In the genomic region with DNA sequence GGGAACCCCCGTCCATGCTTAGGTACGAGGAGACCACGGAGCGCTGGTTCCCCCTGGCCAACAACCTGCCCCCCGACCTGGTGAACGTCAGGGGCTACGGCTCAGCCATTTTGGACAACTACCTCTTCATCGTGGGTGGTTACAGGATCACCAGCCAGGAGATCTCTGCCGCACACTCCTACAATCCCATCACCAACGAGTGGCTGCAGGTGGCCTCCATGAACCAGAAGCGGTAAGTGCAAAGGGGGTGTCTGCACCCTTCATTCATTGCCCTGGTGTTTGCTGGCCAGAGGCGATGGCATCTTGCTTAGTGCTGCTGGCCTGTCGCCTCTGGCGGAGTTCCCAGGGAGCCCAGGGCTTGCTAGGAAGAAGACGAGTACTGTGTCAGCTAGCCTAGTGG, we compare ENCODE assay signal across 8 mouse cellular contexts. TPM values are rescaled to one million over a fixed set of nuclear protein-coding genes. Genes with fewer than 3 reads are reported as not detected.
A peak's percentile ranks its signal among the peaks of the same experiment; 100 is the strongest.
DNase-seq lines count a peak whose midpoint lies in the region; ATAC-seq and TF ChIP-seq lines count a peak whose summit lies in the region.

No protein-coding gene starts in this region.

- DNase-seq in NIH3T3 (ENCODE audit: low read depth): peak; percentile 62
- peak; percentile 57 for DNase-seq in cerebellum, adult 11 months
- no peak for DNase-seq in heart, postnatal 0 days (ENCODE audit: low spot score)
- peak; percentile 61 to 75 for DNase-seq in kidney, postnatal 25 days
- peak; percentile 35 for DNase-seq in liver, postnatal 0 days
- DNase-seq in retina, embryonic 14.5 days (ENCODE audit: low spot score): peak; percentile 51

- WGBS in forebrain, embryonic 12.5 days: 1% methylated on average over 15 of the region's 15 CpGs
- 2% methylated on average over 15 of the region's 15 CpGs for WGBS in heart, postnatal 0 days
- WGBS in liver, postnatal 0 days (ENCODE audit: insufficient replicate concordance): 3% methylated on average over 15 of the region's 15 CpGs

- H3K36me3 ChIP-seq in forebrain, embryonic 12.5 days (replicated peaks): no peaks in the 10 kb centered on the region
- peaks cover 14% of the 10 kb centered on the region; the same call in 1 of the 2 replicates for H3K36me3 ChIP-seq in heart, postnatal 0 days (replicated peaks; ENCODE audit: control insufficient read depth, insufficient read depth, low read length)
- 0 out of 2 replicates have a peak, but pooled peaks cover 2% of the 10 kb centered on the region for H3K36me3 ChIP-seq in liver, postnatal 0 days (replicated peaks; ENCODE audit: insufficient read depth, low read length)

- H3K27ac ChIP-seq in forebrain, embryonic 12.5 days: peak overlapping the region; percentile 71
- peak overlapping the region; percentile 76; the same call in 1 of the 2 replicates for H3K27ac ChIP-seq in heart, postnatal 0 days (ENCODE audit: low read depth)
- H3K27ac ChIP-seq in liver, postnatal 0 days (ENCODE audit: low read depth): peak overlapping the region; percentile 86

- peak overlapping the region; percentile 93 for H3K4me2 ChIP-seq in forebrain, embryonic 12.5 days
- peak overlapping the region; percentile 92 for H3K4me2 ChIP-seq in heart, postnatal 0 days (ENCODE audit: low read depth, low read length)
- peak overlapping the region; percentile 98 for H3K4me2 ChIP-seq in liver, postnatal 0 days (ENCODE audit: low read depth, low read length)

- no peak for TF ChIP-seq CTCF in heart, postnatal 0 days (IDR thresholded peaks at IDR 0.05; ENCODE audit: low read depth)
- TF ChIP-seq CTCF in liver, postnatal 0 days (IDR thresholded peaks at IDR 0.05; ENCODE audit: low read depth): no peak

- ATAC-seq in forebrain, embryonic 12.5 days (ENCODE audit: low FRiP score): peak; percentile 9; the same call in 1 of the 2 replicates
- no peak for ATAC-seq in heart, postnatal 0 days (ENCODE audit: insufficient read depth, low read depth)
- peak; percentile 6; the same call in 1 of the 2 replicates for ATAC-seq in liver, postnatal 0 days
- ATAC-seq in inflammation-experienced regulatory T-cells, adult 6 months: no peak

- H3K27me3 ChIP-seq in forebrain, embryonic 12.5 days: peaks cover 12% of the 10 kb centered on the region
- no peaks in the 10 kb centered on the region for H3K27me3 ChIP-seq in heart, postnatal 0 days (ENCODE audit: control insufficient read depth, insufficient read depth, low read length)
- no peaks in the 10 kb centered on the region for H3K27me3 ChIP-seq in liver, postnatal 0 days (ENCODE audit: insufficient read depth, low read length)

- TF ChIP-seq EP300 in heart, postnatal 0 days (IDR thresholded peaks at IDR 0.05; ENCODE audit: low read depth): no peak
- TF ChIP-seq EP300 in liver, postnatal 0 days (IDR thresholded peaks at IDR 0.05; ENCODE audit: low read depth): no peak

- no peaks in the 10 kb centered on the region for H3K9me3 ChIP-seq in forebrain, embryonic 12.5 days
- H3K9me3 ChIP-seq in heart, postnatal 0 days (replicated peaks; ENCODE audit: control insufficient read depth, low read length): no peaks in the 10 kb centered on the region
- H3K9me3 ChIP-seq in liver, postnatal 0 days (ENCODE audit: low read length): no peaks in the 10 kb centered on the region

- peak overlapping the region; percentile 82 for H3K9ac ChIP-seq in forebrain, embryonic 12.5 days
- H3K9ac ChIP-seq in heart, postnatal 0 days (replicated peaks; ENCODE audit: low read depth, low read length): peak overlapping the region; percentile 62
- peak overlapping the region; percentile 84 for H3K9ac ChIP-seq in liver, postnatal 0 days (replicated peaks)

- peaks cover 27% of the 10 kb centered on the region for H3K4me1 ChIP-seq in forebrain, embryonic 12.5 days
- H3K4me1 ChIP-seq in heart, postnatal 0 days (ENCODE audit: control insufficient read depth, insufficient read depth): peaks cover 10% of the 10 kb centered on the region
- H3K4me1 ChIP-seq in liver, postnatal 0 days (ENCODE audit: insufficient read depth): peaks cover 18% of the 10 kb centered on the region

- peak overlapping the region; percentile 74 for H3K4me3 ChIP-seq in forebrain, embryonic 12.5 days (replicated peaks)
- H3K4me3 ChIP-seq in heart, postnatal 0 days (ENCODE audit: low read depth, low read length): peak overlapping the region; percentile 86
- H3K4me3 ChIP-seq in liver, postnatal 0 days (ENCODE audit: low read depth, low read length): peak overlapping the region; percentile 80

RNA-seq across cellular contexts. Expression of gene Klhl42, which starts 1.0 kb away (rescaled TPM):
- 6.7 and 7.3 TPM in 2 replicates for polyA plus RNA-seq in forebrain, embryonic 12.5 days (2016; fragmentation: Nextera tagmentation; extraction: Ambion mirVana)
- total RNA-seq in heart, postnatal 0 days (2014; rRNA removed; ENCODE audit: low replicate concordance): 7.1 and 56.8 TPM in 2 replicates
- 2.1 and 2.2 TPM in 2 replicates for polyA plus RNA-seq in heart, postnatal 0 days (2015; fragmentation: Nextera tagmentation; extraction: Ambion mirVana)
- polyA plus RNA-seq in liver, postnatal 0 days (2015; fragmentation: Nextera tagmentation; extraction: Ambion mirVana): 1.4 and 1.6 TPM in 2 replicates
- 10 to 100 TPM; 10.5 to 22.9 (median 19.7) TPM for polyA plus RNA-seq in inflammation-experienced regulatory T-cells, adult 6 months (2017; shearing (Covaris generic))

RNA-seq across cellular contexts. Expression of gene Mansc4, which starts 5.3 kb away (rescaled TPM):
- 0.41 and 0.68 TPM in 2 replicates for polyA plus RNA-seq in forebrain, embryonic 12.5 days (2016; fragmentation: Nextera tagmentation; extraction: Ambion mirVana)
- not detected in 2 replicates for total RNA-seq in heart, postnatal 0 days (2014; rRNA removed; ENCODE audit: low replicate concordance)
- polyA plus RNA-seq in heart, postnatal 0 days (2015; fragmentation: Nextera tagmentation; extraction: Ambion mirVana): 0.14 and 0.30 TPM in 2 replicates
- polyA plus RNA-seq in liver, postnatal 0 days (2015; fragmentation: Nextera tagmentation; extraction: Ambion mirVana): 0.15 TPM in 1 of 2 replicates, not detected in the other
- under 1 TPM in 2 of 3 experiments, not detected in 1; 0.33 to 0.40 TPM for polyA plus RNA-seq in inflammation-experienced regulatory T-cells, adult 6 months (2017; shearing (Covaris generic))

RNA-seq across cellular contexts. Expression of gene Mrps35, which starts 49.6 kb away (rescaled TPM):
- 89.5 and 94.3 TPM in 2 replicates for polyA plus RNA-seq in forebrain, embryonic 12.5 days (2016; fragmentation: Nextera tagmentation; extraction: Ambion mirVana)
- 17.6 and 24.2 TPM in 2 replicates for total RNA-seq in heart, postnatal 0 days (2014; rRNA removed; ENCODE audit: low replicate concordance)
- polyA plus RNA-seq in heart, postnatal 0 days (2015; fragmentation: Nextera tagmentation; extraction: Ambion mirVana): 196 and 197 TPM in 2 replicates
- polyA plus RNA-seq in liver, postnatal 0 days (2015; fragmentation: Nextera tagmentation; extraction: Ambion mirVana): 59.3 and 62.5 TPM in 2 replicates
- 10 to 100 TPM; 80.2 to 97.5 (median 83.9) TPM for polyA plus RNA-seq in inflammation-experienced regulatory T-cells, adult 6 months (2017; shearing (Covaris generic))

RNA-seq across cellular contexts. Expression of gene Rep15, which starts 59.8 kb away (rescaled TPM):
- 0.62 and 1.1 TPM in 2 replicates for polyA plus RNA-seq in forebrain, embryonic 12.5 days (2016; fragmentation: Nextera tagmentation; extraction: Ambion mirVana)
- total RNA-seq in heart, postnatal 0 days (2014; rRNA removed; ENCODE audit: low replicate concordance): 0.97 TPM in 1 of 2 replicates, not detected in the other
- polyA plus RNA-seq in heart, postnatal 0 days (2015; fragmentation: Nextera tagmentation; extraction: Ambion mirVana): 0.21 and 0.48 TPM in 2 replicates
- 0.14 and 0.19 TPM in 2 replicates for polyA plus RNA-seq in liver, postnatal 0 days (2015; fragmentation: Nextera tagmentation; extraction: Ambion mirVana)
- polyA plus RNA-seq in inflammation-experienced regulatory T-cells, adult 6 months (2017; shearing (Covaris generic)): under 1 TPM; 0.29 to 0.67 (median 0.34) TPM

Comparison
In these comparisons a context has a peak if more than half of its experiments do, and no peak if none do; other contexts are left out.
1. ATAC-seq: peak in forebrain, embryonic 12.5 days (single experiment) and liver, postnatal 0 days (single experiment); none in heart, postnatal 0 days (single experiment) and inflammation-experienced regulatory T-cells, adult 6 months (single experiment).
2. Peak in every context shown above with its lines, with median percentiles within 50 percentile points of each other: H3K27ac ChIP-seq, H3K4me2 ChIP-seq, H3K4me3 ChIP-seq and H3K9ac ChIP-seq.